Mouse (Mus musculus): ENCODE data around the gene Adgre4.

- no peak for TF ChIP-seq POLR2A (IDR thresholded peaks at IDR 0.05; ENCODE audit: borderline replicate concordance, control insufficient read depth, low read depth, low read length)
- TF ChIP-seq CTCF (IDR thresholded peaks at IDR 0.05; ENCODE audit: control insufficient read depth, insufficient read depth, low read length) = no peak
Measured at GRCm38 (mm10) chr17:55813642-55814041, 63.9 kb downstream of the Adgre4 start.

All from bone marrow, adult 2 months (tissue).